Comparison of ENCODE assay signal across 8 mouse cellular contexts in the genomic region with DNA sequence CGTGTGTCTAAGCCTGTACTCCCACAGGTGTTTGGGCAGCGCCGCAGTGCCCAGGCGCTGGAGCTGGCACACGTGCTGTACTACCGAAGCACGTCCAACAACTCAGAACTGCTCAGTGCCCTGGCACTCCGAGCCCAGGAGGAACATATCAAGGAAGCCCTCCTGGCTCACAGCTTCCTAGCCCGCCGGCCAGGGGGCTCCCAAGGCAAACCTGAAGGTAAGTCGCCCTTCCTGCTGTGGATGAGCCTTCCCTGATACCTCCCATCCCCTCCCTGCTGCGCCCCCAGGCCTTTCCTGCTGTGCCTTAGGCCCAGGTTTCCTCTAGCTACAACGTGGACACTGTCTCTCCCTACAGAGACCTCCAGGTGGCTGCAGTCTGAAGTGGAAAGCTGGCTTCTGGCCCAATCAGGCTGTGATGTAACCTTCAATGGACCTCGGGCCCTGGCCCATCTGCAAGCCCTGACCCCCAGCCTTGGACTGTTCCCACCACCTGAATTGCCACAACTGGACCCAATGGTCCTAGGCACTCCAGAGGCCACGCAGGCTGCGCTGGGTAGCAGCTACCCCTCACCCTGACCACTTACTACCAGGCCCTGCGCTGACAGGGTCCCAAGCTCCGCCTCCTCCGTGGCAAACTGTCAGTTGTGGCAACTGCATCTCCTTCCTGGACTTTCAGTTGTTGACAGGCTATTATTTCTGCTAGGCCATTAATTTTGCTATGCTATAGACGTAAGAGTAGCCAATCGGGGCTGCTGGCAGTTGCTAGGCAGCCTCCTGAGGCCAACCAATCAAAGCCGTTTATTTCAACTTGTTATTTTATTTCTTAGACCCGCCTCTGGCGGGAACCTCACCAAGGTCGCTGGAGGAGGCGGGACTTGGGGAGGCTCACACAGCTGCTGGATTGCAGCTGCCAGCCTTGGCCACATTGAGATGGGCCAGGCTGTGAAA. TPM values are rescaled to one million over a fixed set of nuclear protein-coding genes. Genes with fewer than 3 reads are reported as not detected.
A peak's percentile ranks its signal among the peaks of the same experiment; 100 is the strongest.
DNase-seq lines count a peak whose midpoint lies in the region; ATAC-seq and TF ChIP-seq lines count a peak whose summit lies in the region.

No protein-coding gene starts in this region.

- H3K27ac ChIP-seq in hindbrain, embryonic 10.5 days, result peak overlapping the region; percentile 84
- peak overlapping the region; percentile 92 for H3K27ac ChIP-seq in lung, embryonic 14.5 days (ENCODE audit: low read depth)
- peak overlapping the region; percentile 68 for H3K27ac ChIP-seq in olfactory bulb, adult 2 months (ENCODE audit: insufficient read depth, low read depth, low read length)

- peaks cover 45% of the 10 kb centered on the region for H3K4me1 ChIP-seq in hindbrain, embryonic 10.5 days (replicated peaks)
- H3K4me1 ChIP-seq in lung, embryonic 14.5 days (ENCODE audit: insufficient read depth), result peaks cover 28% of the 10 kb centered on the region
- H3K4me1 ChIP-seq in olfactory bulb, adult 2 months (ENCODE audit: control insufficient read depth, insufficient read depth, low read length), result peaks cover 60% of the 10 kb centered on the region

- peak overlapping the region; percentile 60 for H3K4me2 ChIP-seq in lung, embryonic 14.5 days

- peaks cover 13% of the 10 kb centered on the region for H3K36me3 ChIP-seq in hindbrain, embryonic 10.5 days
- H3K36me3 ChIP-seq in lung, embryonic 14.5 days (ENCODE audit: insufficient read depth), result peaks cover 11% of the 10 kb centered on the region; the same call in 1 of the 2 replicates

- peak overlapping the region; percentile 36 for H3K4me3 ChIP-seq in hindbrain, embryonic 10.5 days
- H3K4me3 ChIP-seq in lung, embryonic 14.5 days (ENCODE audit: low read depth, low read length), result peak overlapping the region; percentile 29
- H3K4me3 ChIP-seq in olfactory bulb, adult 2 months (ENCODE audit: insufficient read depth, low read depth, low read length), result peak overlapping the region; percentile 36

- TF ChIP-seq CTCF in lung, embryonic 14.5 days (IDR thresholded peaks at IDR 0.05; ENCODE audit: low read depth), result no peak
- TF ChIP-seq CTCF in olfactory bulb, adult 2 months (IDR thresholded peaks at IDR 0.05; ENCODE audit: insufficient read depth, low read depth, low read length), result no peak

- H3K9ac ChIP-seq in lung, embryonic 14.5 days, result peak overlapping the region; percentile 48

- peak; percentile 50 to 63 for DNase-seq in CD8-positive naive resting alpha-beta T cell, adult 2 months (ENCODE audit: low read depth in 2 of 2, low spot score in 2 of 2)
- DNase-seq in brain, embryonic 18.5 days (ENCODE audit: low read depth, low spot score), result peak; percentile 78
- peak; percentile 74 to 80 for DNase-seq in frontal cortex, adult 2 months (ENCODE audit: extremely low spot score in 1 of 2, low spot score in 1 of 2)
- DNase-seq in hindbrain, embryonic 10.5 days (ENCODE audit: low spot score), result peak; percentile 72
- DNase-seq in layer of hippocampus, adult 8-10 months (ENCODE audit: low spot score in 2 of 2), result peak; percentile 74 to 82
- DNase-seq in lung, embryonic 14.5 days, result peak; percentile 97
- peak; percentile 83 for DNase-seq in testis, postnatal 14 days (ENCODE audit: low spot score)

- ATAC-seq in lung, embryonic 14.5 days (ENCODE audit: insufficient read depth), result peak; percentile 84

- H3K9me3 ChIP-seq in hindbrain, embryonic 10.5 days, result no peaks in the 10 kb centered on the region
- no peaks in the 10 kb centered on the region for H3K9me3 ChIP-seq in lung, embryonic 14.5 days (ENCODE audit: low read depth, low read length)

- 39% methylated on average over 26 of the region's 26 CpGs for WGBS in hindbrain, embryonic 10.5 days
- 32% methylated on average over 26 of the region's 26 CpGs for WGBS in lung, embryonic 14.5 days
- 22% methylated on average over 26 of the region's 26 CpGs for WGBS in olfactory bulb, adult 2 months

- TF ChIP-seq POLR2A in olfactory bulb, adult 2 months (IDR thresholded peaks at IDR 0.05; ENCODE audit: insufficient read depth, low read depth, low read length), result peak; percentile 29; the same call in 1 of the 2 replicates

- peaks cover 19% of the 10 kb centered on the region for H3K27me3 ChIP-seq in hindbrain, embryonic 10.5 days (ENCODE audit: insufficient read depth, poor library complexity, severe bottlenecking)
- H3K27me3 ChIP-seq in lung, embryonic 14.5 days (ENCODE audit: insufficient read depth, low read length), result no peaks in the 10 kb centered on the region

RNA-seq across cellular contexts. Expression of a gene that starts 4.9 kb away (rescaled TPM):
- 15.1 and 15.2 TPM in 2 replicates for polyA plus RNA-seq in frontal cortex, adult 2 months (2012; rRNA removed)
- 16.7 and 29.7 TPM in 2 replicates for polyA plus RNA-seq in hindbrain, embryonic 10.5 days (2016; fragmentation: Nextera tagmentation; extraction: Ambion mirVana)
- total RNA-seq in layer of hippocampus, adult 8-10 months (2022), result 1 to 10 TPM; 2.6 to 6.3 (median 6.2) TPM
- polyA plus RNA-seq in lung, embryonic 14.5 days (2014; fragmentation: Nextera tagmentation; extraction: Ambion mirVana), result 164 and 174 TPM in 2 replicates
- not detected in 2 replicates for polyA plus RNA-seq in olfactory bulb, adult 2 months (2012; ENCODE audit: insufficient read depth, insufficient read length, low replicate concordance, missing spikeins)

RNA-seq across cellular contexts. Expression of a gene that starts 7.5 kb away (rescaled TPM):
- 5.1 and 5.3 TPM in 2 replicates for polyA plus RNA-seq in frontal cortex, adult 2 months (2012; rRNA removed)
- 6.5 and 7.7 TPM in 2 replicates for polyA plus RNA-seq in hindbrain, embryonic 10.5 days (2016; fragmentation: Nextera tagmentation; extraction: Ambion mirVana)
- total RNA-seq in layer of hippocampus, adult 8-10 months (2022), result 1 to 10 TPM; 3.7 to 5.4 (median 4.5) TPM
- 2.9 and 4.4 TPM in 2 replicates for polyA plus RNA-seq in lung, embryonic 14.5 days (2014; fragmentation: Nextera tagmentation; extraction: Ambion mirVana)
- not detected in 2 replicates for polyA plus RNA-seq in olfactory bulb, adult 2 months (2012; ENCODE audit: insufficient read depth, insufficient read length, low replicate concordance, missing spikeins)

RNA-seq across cellular contexts. Expression of a gene that starts 19.6 kb away (rescaled TPM):
- polyA plus RNA-seq in frontal cortex, adult 2 months (2012; rRNA removed), result 32.5 and 33.6 TPM in 2 replicates
- 4.5 and 4.8 TPM in 2 replicates for polyA plus RNA-seq in hindbrain, embryonic 10.5 days (2016; fragmentation: Nextera tagmentation; extraction: Ambion mirVana)
- total RNA-seq in layer of hippocampus, adult 8-10 months (2022), result 10 to 100 TPM; 19.8 to 24.1 (median 21.2) TPM
- polyA plus RNA-seq in lung, embryonic 14.5 days (2014; fragmentation: Nextera tagmentation; extraction: Ambion mirVana), result 2.7 and 3.5 TPM in 2 replicates
- not detected in 2 replicates for polyA plus RNA-seq in olfactory bulb, adult 2 months (2012; ENCODE audit: insufficient read depth, insufficient read length, low replicate concordance, missing spikeins)

RNA-seq across cellular contexts. Expression of a gene that starts 19.8 kb away (rescaled TPM):
- polyA plus RNA-seq in frontal cortex, adult 2 months (2012; rRNA removed), result 0.15 TPM in 1 of 2 replicates, not detected in the other
- 1.1 and 1.3 TPM in 2 replicates for polyA plus RNA-seq in hindbrain, embryonic 10.5 days (2016; fragmentation: Nextera tagmentation; extraction: Ambion mirVana)
- under 1 TPM in 1 of 4 experiments, not detected in 3; 0.64 TPM for total RNA-seq in layer of hippocampus, adult 8-10 months (2022)
- polyA plus RNA-seq in lung, embryonic 14.5 days (2014; fragmentation: Nextera tagmentation; extraction: Ambion mirVana), result 1.0 and 1.4 TPM in 2 replicates
- not detected in 2 replicates for polyA plus RNA-seq in olfactory bulb, adult 2 months (2012; ENCODE audit: insufficient read depth, insufficient read length, low replicate concordance, missing spikeins)

RNA-seq across cellular contexts. Expression of a gene that starts 38.2 kb away (rescaled TPM):
- polyA plus RNA-seq in frontal cortex, adult 2 months (2012; rRNA removed), result 15.5 and 17.7 TPM in 2 replicates
- polyA plus RNA-seq in hindbrain, embryonic 10.5 days (2016; fragmentation: Nextera tagmentation; extraction: Ambion mirVana), result 0.19 and 0.33 TPM in 2 replicates
- 10 to 100 TPM in 2 of 4 experiments, 1 to 10 TPM in 2; 8.6 to 11.1 (median 10.1) TPM for total RNA-seq in layer of hippocampus, adult 8-10 months (2022)
- polyA plus RNA-seq in lung, embryonic 14.5 days (2014; fragmentation: Nextera tagmentation; extraction: Ambion mirVana), result 0.41 and 0.43 TPM in 2 replicates
- polyA plus RNA-seq in olfactory bulb, adult 2 months (2012; ENCODE audit: insufficient read depth, insufficient read length, low replicate concordance, missing spikeins), result not detected in 2 replicates

Comparison
In these comparisons a context has a peak if more than half of its experiments do, and no peak if none do; other contexts are left out.
1. Peak in every context shown above with its lines: DNase-seq, ATAC-seq, H3K4me3 ChIP-seq and H3K27ac ChIP-seq.